Mouse (Mus musculus) adrenal gland, adult 18-20 months (tissue): ENCODE results near the gene Gabarapl2. TPM values are rescaled to one million over a fixed set of nuclear protein-coding genes. Genes with fewer than 3 reads are reported as not detected.
A peak's percentile ranks its signal among the peaks of the same experiment; 100 is the strongest.
"Not testable (repeated sequence)": the region's sequence is repeated elsewhere in the genome, so short reads cannot be mapped to it uniquely, and the experiment has no call there.

Experiments
- DNase-seq, 2 experiments: peaks; one replicate each; pipeline ENCODE4 v3.0.0; 2021 to 2022; ENCODE audit warnings: low spot score in 2 of 2
- total RNA-seq, 2 experiments: library from RNA; stranded (reverse); gene quantifications; 1 replicate in 1 of 2; 2 replicates in 1 of 2; pipeline ENCODE4 v1.2.3; 2021

The Gabarapl2 gene
- total RNA-seq, 2 experiments from 2014 or later: 156 to 173 TPM

DNA sequence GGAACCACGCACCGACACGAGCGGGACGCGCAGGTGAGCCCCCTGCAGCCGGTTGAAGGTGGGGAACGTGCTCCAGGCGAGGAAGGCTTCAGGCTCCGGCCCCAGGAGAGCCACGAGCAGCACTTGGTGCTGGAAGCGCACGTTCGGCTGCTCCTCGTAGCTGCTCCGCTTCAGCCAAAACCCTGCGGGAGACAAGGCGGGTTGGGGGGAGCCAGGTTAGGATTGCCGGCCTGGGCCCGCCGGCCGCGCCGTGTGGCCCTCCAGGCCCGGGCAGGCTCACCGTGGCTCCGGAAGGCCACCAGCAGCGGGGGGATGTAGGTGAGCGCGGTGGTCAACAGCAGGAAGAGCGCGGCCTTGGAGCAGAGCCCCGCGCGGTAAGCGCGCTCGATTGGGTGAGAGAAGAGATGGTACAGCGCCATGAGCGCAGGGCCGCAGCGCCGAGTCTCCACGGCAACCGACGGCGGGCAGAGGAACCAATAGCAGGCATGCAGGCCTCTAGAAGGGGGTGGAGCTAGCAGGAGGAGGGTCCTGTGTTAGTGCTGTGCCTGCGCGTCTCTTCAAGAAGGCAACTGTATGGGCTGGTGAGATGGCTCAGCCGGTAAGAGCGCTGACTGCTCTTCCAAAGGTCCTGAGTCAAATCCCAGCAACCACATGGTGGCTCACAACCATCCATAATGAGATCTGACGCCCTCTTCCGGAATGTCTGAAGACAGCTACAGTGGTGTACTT is 7.0 kb upstream of the Gabarapl2 start, which contains the start of gene Tmem231:
Tmem231 (minus strand) TSS at position 534 of the 729 bp plus-strand sequence.
- peak; percentile 76 to 77 for DNase-seq

DNA sequence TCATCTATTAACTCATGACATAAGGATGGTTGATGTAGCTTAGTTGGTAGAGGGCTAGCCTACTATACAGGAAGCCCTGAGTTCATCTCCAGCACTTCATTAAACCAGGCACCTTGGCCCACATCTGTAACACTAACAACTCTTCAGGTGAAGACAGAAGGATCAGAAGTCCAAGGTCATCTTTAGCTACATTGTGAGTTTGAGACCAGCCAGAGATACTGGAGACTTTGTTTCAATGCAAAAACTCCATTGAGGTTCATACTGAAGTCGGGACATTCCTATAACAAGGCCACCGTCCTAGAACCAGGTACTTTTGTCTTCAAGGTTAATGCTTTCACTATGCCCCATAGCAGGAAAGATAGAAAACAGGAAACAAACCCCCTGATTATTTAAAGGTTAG is 6.3 kb upstream of the Gabarapl2 start:
- DNase-seq: no peak

DNA sequence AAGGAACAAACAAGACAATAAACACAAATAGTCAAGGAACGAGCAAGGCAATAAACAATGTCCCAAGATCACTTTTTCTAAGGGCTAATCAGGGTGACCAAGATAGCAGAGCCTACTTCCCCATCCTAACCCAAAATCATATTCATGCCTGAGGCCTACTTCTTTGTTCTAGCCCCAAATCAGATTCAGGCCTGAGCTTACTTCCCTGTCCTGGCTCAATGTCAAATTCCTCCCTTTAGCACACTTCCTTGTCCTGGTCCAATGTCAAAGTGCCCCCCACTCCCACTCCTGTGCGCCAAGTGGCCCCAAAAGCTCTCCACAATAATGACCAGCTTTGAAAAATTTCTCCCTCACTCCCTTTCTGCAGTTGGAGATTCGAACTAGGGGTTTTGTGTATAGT is 3.3 kb upstream of the Gabarapl2 start:
- DNase-seq: no peak

DNA sequence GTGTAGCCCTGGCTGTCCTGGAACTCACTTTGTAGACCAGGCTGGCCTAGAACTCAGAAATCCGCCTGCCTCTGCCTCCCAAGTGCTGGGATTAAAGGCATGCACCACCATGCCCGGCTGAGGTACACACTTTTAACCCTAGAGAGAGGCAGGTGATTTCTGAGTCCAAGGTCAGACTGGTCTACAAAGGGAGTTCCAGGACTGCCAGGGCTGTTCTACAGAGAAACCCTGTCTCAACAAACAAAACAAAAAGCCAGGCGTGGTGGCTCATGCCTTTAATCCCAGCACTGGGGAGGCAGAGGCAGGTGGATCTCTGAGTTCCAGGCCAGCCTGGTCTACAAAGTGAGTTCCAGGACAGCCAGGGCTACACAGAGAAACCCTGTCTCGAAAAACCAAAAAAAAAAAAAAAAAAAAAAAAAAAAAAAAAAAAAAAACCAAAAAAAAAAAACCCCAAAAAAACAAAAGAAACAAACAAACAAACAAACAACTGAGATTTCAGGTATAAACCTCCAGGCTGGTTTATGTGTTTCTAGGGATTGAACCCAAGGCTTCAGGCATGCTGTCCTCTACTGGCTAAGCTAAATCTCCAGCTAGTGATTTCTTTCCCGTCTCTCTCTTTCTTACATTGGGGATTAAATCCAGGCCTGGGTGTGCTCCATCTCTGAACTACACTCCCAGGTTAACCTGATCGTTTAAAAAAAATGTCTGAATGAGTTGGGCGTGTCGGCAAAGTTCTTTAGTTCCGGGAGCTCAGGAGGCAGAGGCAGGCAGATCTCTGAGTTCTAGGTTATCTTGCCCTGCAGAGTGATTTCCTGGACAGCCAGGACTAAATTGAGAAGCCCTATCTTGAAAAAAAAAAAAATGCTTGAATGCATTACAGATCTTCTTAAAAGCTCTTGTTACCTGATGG is 2.2 kb upstream of the Gabarapl2 start:
- DNase-seq: not testable (repeated sequence)

DNA sequence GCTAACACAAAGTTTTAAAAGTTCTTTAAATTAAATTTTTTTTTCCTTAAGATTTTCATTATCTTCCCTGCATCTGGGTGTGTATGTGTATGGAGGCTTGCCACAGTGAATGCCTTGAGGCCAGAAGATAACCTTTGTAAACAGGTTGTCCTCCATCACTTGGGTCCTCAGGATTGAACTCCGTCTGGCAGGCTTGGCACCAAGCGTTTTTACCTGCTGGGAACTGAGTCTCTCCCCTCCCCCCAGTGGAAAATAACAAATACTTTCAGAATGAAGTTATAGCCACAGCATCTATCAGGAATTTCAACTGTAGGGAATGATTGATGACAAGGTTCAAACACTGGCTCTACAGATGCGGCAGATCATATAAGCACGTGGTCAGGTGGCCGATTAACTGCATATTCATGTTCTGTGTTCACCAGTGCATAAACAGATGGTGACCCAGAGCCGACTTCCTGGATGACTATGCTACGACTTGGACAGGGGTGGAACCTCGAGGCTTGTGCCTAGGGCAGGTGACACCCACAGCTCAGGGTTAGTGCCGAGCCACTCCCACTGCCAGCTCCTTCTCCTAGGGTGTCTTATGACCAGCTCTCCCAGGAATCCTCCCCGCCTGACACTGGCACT is 874 bp upstream of the Gabarapl2 start:
- peak; percentile 30 to 38 for DNase-seq

DNA sequence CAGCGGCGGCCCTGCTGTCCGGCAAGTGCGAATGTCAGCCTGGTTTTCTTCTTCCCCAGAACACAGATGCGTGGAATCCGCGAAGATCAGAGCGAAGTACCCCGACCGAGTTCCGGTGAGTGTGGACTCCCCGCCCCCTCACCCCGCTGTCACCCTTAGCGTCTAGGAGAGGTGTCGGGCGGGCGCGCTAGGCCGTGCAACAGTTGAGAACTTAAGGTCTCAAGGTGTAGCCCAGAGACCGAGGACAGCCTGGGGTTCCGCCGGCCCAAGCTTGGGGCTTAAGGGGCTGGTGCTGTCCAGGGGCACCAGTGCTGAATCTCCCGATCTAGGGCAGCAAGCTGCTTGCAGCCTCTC is 575 bp downstream of the Gabarapl2 start:
- peak; percentile 46 to 58 for DNase-seq

DNA sequence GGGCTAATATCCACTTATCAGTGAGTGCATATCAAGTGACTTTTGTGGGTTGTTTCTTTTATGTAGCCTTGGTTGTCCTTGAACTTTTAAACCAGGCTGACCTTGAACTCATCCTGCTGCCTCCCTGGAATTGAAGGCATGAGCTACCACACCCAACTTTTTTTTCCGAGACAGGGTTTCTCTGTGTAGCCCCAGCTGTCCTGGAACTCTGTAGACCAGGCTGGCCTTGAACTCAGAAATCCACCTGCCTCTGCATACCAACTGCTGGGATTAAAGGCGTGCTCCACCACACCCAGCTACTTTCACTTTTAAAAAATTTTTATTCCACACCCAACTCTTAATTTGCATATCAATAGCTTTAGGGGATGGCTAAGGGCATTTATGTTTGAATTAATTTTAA is 3.0 kb downstream of the Gabarapl2 start:
- no peak for DNase-seq

DNA sequence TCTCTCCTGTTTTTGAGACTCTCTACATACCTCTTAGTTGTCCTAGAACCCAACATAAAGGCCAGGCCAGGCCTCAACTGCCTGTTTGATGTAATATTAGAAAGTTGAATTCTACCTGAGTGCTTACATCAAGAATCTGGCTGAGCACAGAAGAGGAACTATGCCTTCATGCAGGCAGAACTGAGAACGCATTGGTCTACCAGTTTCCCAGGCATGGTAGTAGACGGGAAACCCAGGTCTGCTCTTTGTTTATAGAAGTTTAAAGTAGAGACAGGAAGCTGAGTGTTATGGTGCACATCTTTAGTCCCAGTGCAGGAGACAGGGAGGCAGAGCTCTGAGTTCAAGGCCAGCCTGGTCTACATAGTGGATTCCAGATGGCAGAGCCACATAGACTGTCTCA is 6.6 kb downstream of the Gabarapl2 start:
- DNase-seq: no peak

DNA sequence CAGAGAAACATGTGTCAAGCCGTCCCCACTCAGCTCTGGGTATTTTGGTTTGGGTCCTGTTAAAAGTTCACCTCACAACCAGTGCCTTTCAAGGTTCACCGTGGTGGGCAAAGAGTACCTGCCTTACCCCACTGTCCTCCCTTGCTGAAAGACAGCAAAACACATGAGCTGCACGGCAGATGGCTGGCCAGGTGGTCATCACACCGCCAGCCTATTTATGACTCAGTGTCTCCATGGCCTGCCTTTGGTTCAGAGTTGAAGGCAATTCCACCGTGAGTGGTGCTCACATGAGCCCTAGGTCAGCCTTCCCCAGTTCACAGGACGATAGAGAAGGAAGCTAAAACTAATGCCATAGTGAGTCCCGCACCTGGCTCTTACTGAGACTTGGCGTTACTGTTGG is 7.5 kb downstream of the Gabarapl2 start:
- no peak for DNase-seq

DNA sequence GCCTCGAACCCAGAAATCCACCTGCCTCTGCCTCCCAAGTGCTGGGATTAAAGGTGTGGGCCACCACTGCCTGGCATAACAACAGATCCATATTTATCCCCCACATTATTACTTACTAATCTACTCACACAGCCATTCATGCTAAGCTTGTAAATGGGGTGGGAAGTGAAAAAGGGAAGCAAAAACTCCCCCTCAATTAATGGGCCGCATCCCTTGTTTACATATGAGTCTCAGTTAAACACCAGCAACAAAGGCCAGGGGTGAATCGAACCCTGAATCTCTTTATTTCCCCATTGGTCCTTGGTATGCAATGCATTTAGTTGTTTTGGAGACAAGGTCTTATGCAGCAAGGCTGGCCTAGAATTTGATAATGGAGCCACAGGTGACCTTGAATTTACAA is 10.3 kb downstream of the Gabarapl2 start:
- no peak for DNase-seq

DNA sequence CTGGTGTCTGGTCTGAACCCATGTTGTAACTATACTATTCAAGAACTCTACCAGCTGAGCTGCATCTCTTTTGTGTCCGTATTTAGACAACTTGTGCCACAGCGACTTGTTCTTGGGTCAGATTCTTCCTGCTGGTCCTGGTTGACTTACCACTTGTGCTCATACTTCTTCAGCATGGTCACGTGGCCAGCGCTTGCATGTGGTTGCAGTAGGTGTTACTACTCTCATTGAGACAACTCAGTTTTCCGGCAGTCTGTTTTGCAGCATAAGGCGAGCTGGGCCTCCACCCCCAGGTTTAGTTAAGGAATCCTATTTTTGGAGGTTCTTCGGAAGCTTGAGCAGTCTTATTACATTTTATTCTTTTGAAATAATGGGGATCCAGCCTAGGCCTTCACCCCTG is 10.8 kb downstream of the Gabarapl2 start:
- no peak for DNase-seq

DNA sequence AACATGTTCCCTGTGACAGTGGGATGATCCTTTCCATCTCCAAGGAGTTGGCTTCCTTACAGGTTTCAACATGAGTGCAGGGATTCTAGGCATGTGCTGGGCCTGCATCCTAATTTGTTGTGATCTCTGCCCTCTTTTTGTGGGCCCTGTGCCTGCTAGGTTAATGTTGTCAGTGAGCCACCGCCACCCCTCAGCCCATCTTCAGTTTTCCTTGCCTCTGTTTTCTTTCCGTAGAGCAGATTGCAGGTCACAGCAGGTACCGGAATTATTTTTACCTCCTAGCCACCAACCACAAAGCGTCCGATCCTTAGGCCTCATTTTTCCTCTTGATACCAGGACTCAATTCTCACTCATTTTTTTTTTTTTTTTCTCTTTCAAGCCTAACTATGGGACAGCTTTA is 11.4 kb downstream of the Gabarapl2 start:
- no peak for DNase-seq

DNA sequence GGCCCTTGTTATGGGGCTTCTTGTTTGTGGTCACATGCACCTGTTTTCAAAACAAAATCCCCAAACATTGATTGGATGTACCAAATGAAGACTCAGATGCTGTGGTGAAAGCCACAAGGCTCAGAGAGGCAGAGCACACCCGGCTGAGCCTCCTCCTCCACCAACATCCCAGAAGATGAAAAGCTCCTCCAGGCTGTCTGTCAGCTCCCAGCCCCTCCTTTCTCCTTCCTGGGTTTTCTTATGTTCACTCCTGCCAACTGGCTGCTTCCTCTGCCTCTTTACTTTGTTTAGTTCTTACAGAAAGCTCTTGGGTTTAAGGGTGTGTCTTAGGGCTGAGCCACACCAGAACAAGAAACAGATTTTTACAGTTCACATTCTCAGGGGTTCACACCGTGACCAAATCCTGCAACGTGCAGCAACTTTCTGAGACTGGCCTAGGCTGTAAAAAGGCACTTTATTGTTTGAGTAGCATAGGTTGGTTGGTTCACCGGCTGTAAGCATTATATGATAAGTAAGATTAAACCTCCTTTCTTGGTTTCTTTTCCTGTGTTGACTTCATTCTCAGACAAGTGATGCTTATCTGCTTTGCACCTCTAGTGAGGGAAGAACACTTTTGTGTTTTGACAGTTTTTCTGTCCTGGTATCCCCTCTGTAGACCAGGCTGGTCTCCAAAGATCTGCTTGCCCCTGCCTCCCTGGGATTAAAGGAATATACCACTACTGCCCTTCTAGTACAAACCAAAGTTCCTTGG is 14.5 kb downstream of the Gabarapl2 start:
- DNase-seq: no peak

DNA sequence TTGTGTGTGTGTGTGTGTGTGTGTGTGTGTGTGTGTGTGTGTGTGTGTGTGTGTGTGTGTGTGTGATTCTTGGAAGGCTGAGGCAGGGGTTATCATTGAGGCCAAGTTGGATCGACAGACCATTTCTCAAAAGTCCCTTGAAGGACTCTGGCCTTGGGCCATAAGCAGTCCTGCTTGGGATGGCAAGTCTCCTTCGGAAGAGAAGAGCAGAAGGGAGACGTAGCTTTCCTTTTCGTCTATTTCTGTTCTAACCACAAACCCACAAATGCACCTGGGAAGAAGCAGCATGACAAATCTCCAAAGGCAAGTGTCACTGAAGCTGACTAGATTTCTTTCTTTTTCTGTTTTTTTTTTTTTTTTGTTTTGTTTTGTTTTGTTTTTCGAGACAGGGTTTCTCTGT is 15.4 kb downstream of the Gabarapl2 start:
- no peak for DNase-seq

DNA sequence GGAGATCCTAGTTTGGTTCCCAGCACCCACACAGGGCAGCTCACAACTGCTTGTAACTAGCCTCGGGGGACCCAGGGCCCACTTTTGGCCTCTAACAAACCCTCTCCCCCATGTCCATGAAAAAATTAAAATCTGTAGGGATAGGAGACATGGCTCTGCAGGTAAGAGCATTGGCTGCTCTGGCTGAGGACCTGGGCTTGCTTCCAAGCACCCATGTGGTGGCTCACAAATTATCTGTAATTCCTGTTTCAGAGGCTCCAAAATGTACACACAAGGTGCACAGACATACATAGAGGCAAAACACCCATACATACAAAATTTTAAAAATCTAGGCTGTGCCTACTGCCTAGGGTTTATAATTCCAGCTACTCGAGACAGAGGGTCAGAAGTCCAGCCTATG is 16.7 kb downstream of the Gabarapl2 start:
- DNase-seq: no peak

DNA sequence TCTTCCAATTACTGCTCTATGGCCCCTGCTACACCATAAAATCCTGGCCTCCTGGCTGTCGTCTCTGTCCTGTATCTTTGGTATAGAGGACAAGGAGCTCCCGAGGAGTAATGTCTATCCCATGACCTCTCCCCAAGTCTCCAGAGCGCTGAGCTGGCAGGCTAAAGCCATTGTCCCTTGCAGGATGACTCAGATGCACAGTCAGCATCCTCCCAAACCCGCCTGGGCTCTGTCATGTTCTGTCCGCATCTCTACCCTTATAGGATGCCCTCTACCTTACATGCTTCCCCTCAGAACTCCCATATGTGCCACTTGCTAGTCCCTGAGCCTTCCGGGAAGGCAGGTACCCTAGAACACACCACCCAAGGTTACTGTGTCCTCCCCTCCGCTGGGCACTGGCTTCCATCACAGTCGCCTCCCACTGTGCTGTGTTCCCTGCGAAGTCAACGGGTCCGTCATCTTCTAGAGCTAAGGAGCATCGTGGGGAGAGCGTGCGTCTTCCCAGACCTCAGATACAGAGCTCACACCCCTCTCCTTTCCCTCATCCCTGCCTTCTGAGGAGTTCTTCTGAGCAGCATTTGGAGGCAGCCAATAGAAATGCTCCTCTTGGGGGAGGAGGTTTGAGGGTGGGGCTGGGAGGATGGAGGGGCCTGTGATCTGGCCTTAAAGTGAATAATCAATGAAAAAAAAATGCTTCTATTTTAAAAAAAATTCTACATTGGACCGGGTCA is 20.3 kb downstream of the Gabarapl2 start:
- DNase-seq: no peak

DNA sequence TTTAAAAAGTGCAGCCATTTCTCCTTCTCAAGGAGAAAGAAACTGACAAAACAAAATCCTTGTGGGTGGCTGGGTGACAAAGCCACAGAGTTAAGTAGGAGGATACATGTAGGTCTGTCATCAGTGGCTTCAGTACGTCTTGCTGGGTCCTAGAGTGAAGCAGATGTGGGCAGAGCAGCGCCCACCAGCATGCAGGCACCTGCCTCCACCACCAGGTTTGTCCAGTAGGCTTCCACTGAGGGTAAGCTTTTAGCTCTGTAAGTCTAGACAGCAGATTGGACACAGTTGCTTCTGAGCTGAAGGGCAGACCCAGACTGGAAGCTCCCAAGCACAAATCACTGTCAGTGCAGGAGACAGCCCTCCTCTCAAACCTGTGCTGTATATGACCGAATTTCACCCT is 20.8 kb downstream of the Gabarapl2 start:
- DNase-seq: no peak

DNA sequence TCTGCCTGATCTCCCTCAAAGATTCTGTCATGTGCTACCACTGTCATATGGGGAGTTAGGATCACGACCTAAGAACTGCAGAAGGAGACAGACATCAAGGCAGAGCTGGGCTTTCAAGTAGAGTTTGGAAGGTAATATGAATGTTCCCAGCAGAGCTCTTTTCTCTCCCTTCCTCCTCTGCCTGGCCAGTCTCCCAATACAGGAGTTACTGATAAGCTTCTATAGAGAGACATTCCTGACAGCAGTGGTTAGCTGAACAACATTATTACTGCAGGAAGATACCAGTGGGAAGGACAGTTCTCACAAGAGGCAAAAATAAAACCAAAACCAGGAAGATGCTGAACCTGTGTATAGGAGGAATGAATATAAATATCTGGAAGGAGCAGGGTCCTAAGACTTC is 22.1 kb downstream of the Gabarapl2 start:
- DNase-seq: no peak

DNA sequence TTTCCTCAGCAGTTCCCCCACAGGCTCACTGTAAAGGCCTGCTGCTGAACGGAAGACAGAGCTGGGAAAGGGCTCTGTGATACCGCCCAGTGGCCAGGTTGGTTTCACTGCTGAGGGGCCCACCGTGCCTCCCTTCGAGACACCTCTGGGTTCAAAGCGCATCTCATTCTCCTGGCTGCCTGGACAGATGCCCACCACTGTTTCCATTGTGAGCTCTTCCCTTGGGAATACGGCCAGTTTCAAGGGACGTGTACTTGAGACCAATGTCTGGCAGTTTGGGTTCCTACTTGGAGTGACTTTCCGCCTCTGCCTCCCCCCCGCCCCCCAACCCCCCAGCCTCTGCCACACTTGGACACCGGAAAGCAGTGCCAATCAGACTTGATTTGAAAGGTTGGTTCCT is 22.6 kb downstream of the Gabarapl2 start:
- DNase-seq: no peak

DNA sequence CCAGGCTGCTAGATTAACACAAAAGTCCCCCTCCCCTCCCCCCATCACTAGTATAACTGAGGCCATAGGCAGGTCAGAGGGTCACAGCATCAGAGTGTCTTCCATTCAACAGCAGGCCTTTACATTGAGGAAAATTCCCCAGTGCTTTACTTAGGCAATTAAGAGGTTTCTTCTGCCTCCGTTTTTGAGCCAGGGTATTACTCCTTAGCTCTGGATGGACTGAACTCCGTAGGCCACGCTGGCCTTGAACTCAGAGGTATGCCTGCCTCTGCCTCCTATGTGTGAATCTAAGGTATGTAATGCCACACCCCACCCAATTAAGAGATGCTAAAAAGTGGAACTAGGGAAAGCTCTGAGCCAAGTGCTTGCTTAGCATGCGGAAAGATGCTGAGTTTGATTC is 23.0 kb downstream of the Gabarapl2 start:
- DNase-seq: no peak

DNA sequence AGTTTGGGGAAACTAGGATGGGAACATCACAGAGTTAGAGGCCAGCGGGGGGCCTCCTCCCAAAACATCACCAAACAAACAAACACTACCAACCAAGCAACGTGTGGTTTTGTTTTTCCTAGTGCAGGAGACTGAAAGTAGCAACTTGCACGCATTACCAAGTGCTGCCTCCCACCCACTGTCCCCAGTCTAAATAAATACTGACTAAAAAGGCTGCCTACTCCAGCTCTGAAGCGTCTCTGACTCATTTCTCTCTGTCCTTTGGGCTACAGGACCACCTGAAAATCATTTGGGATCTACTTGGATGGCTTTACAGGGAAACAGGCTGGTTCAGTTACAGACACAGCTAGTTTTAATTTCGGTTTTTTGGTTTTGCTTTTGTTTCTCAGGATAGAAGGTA is 23.8 kb downstream of the Gabarapl2 start:
- no peak for DNase-seq
